Mouse (Mus musculus): ENCODE measurements around the gene Smco4.

- TF ChIP-seq POLR2A (IDR thresholded peaks at IDR 0.05; ENCODE audit: borderline replicate concordance, low read depth, low read length): no peak
- no peak for TF ChIP-seq CTCF (IDR thresholded peaks at IDR 0.05; ENCODE audit: low read depth, low read length)
Measured at GRCm38 (mm10) chr9:15534110-15534509, 40.9 kb downstream of the Smco4 start.
